Mouse (Mus musculus) central nervous system, embryonic 11.5 days (tissue): Measurements from ENCODE around the gene Wdr75. TPM values are rescaled to one million over a fixed set of nuclear protein-coding genes. Genes with fewer than 3 reads are reported as not detected.

Experiments used
- polyA plus RNA-seq: library from polyadenylated mRNA; depleted of rRNA; stranded (reverse); fragments of >200 nt; gene quantifications from 2 replicates; pipeline ENCODE4 v1.2.3, GENCODE M21; 2012; rRNA removed

The Wdr75 gene
- polyA plus RNA-seq = 85.6 and 87.7 TPM in 2 replicates

DNA sequence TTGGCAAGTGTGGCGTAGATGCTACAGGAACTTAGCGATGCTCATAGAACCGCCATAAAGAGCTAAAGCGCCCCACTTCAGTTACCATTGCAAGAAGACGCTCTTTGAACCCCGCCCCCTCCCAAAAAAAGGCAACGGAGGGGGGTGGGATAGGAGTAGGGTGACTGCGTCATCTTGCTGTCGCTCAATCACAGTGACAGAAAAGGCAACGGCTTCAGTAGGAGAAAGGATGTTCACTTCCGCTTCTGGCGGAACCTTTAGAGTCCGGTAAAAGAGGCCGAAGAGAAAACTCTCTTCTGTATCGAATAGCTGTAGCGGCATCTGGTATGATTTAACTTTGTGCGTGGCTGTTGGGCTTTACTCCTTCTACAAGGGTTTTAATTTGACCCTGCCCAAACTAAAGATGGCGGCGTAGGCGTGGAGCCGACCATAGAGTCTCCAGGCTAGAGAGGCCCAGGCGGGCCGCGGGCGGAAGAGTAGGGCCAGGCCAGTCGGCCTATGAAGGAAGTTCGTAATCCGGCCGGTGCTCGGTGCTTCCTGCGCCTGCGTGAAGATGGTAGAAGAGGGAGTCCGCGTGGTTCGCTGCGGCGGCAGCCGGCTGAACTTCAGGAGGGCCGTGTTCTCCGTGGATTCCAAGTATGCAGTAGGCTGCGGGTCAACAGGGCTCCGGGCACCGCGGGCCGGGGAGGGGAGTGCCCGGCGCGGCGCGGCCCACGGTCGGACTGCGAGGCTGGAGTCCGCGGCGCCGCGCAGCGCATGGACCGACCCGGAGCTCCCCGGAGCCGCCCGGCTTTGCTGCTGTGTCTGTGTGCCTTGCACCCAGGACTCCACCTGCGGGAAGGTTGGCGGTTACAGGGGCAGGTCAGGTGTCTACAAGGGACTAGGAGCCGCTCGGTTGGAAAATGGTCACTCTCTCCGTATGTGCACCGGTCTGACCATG lies at the start of gene Wdr75:
Gene Wdr75 (plus strand): TSS at position 198 of the 940 bp plus-strand sequence.

Other genes starting within 250 kb of the Wdr75 start
- gene Gm5269, start 95.1 kb downstream of the Wdr75 start, polyA plus RNA-seq = not detected in 2 replicates
- gene Slc40a1, start 131.4 kb downstream of the Wdr75 start, polyA plus RNA-seq = 10.8 and 12.0 TPM in 2 replicates